Mouse (Mus musculus): ENCODE measurements around the gene Palm2.
A peak's percentile ranks its signal among the peaks of the same experiment; 100 is the strongest.

The Palm2 gene

GRCm38 (mm10) chr4:57569711-57570110 lies 135.7 kb downstream of the Palm2 start:
- peak in 1 of 2 experiments; percentile 6 for DNase-seq

DNA sequence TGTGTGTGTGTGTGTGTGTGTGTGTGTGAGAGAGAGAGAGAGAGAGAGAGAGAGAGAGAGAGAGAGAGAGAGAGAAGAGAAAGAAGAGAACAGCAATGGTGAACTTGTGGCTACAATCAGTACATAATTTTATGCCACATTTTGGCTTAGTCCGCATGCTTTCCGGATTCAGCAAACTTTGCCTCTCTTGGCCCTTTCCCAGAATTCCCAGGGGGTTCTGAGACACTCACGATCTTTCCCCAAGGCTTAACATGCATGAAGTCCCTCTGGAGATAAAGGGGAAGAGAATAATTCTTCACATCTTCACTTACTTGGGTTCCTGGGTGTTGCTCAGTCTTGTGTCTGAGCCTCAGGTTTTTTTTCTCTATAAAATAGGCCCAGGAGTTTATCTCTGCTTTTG lies 136.2 kb downstream of the Palm2 start:
- no peak for DNase-seq

GRCm38 (mm10) chr4:57574181-57574580 lies 140.1 kb downstream of the Palm2 start:
- DNase-seq: no peak

DNA sequence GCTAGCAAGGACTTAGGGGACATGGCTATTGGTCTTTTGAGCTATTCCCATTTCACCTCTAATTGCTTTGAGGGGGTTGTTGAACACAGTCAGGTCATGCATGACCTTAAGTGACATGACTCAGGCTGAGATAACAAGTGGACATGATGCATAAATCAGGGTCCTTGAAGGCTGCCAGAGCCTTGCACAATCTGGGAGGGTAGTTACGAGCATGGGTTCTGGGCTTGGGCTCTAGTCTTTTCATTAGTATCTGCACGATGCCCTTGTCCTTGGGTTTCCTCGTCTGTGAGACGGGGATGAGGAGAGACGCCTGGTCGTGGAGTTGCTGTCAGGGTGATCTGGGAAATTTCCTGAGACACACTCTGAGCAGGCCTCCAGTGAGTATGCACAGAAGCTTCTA lies 140.6 kb downstream of the Palm2 start:
- no peak for DNase-seq

DNA sequence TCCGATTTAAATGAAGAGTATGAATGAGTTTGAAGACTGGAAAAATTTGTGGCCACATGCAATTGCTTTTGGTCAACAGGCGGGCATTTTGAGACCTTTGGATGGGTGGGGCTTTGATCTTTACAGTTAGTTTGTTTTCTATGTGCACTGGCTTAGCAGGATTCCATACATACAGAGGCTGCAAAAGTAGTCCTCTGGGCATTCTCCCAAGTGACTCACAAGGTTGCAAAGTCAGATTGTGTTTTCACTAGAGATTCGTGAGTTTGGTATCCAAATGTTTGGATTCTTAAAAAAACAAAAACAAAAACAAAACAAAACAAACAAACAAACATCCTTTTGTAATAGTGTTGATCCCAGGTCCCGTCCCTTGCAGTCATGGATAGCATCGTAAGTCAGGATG lies 141.6 kb downstream of the Palm2 start:
- no peak for DNase-seq

- no peak for DNase-seq
Measured at GRCm38 (mm10) chr4:57576095-57576494, 142.0 kb downstream of the Palm2 start.

GRCm38 (mm10) chr4:57579683-57580082 lies 145.6 kb downstream of the Palm2 start:
- no peak for DNase-seq

DNA sequence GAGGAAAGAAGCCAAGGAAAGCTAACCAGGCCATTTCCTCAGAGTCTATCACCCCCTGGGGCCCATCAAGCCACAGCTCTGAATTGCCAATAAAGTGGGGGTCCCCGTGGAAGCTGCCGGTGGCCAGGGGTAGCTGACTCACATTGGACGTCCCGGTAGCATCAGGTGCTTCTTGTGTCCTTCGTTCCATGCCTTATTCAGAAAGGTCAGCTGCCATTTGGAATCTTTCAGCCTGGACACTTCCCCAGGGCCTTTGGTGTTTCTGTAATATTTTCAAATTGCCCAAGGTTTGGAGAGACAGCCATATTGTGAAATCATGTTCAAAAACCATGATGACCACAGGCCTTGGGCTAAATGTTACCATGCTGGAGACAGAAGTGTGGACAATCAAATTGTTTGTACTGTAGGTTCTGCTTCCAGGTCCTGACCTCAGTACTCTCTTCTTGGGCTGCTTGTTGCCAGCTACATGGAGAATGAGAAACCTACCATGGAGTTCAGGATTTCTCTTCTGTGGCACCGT lies 151.3 kb downstream of the Palm2 start:
- DNase-seq: no peak

- no peak for DNase-seq
Measured at GRCm38 (mm10) chr4:57586933-57587658, 153.0 kb downstream of the Palm2 start.

DNA sequence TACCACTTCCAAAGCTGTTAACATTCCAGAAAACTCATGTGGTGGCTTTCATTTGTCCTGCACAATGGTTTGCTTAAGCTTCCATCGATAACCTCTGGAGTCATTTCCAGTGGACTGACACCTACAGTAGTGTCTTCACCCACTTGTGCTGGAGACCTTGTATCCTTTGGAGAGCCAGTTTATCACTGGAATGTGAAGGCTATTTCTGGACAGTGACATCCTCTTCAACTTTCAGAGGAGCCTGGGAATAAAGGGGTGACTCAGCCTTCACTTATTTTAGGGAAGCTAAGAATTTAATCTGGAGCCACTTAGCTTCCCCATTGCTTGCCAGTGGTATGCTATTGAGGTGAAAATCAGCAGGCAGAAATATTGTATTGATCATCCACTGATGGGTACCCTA lies 154.3 kb downstream of the Palm2 start:
- no peak for DNase-seq

- DNase-seq: no peak
Measured at GRCm38 (mm10) chr4:57592751-57593150, 158.7 kb downstream of the Palm2 start.

DNA sequence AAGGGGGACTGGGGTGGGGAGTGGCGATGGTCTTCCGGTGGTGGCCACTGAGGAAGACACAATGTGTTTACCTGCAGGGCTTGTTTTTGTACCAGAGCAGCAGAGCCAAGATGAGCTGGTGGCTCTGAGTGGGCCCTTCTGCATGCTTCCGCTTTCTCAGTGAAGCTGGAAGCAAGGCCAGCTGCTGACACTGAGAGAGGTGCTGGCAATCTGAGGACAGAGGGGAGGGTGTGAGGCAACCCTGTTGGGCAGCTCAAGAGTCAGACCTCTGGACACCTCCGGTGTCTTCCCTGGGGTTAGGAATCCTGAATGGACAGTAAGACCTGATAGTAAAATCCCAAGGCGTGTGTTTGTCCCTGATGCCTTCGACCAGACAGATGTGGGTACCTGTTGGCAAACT lies 165.9 kb downstream of the Palm2 start:
- peak in 1 of 2 experiments; percentile 28 for DNase-seq

DNA sequence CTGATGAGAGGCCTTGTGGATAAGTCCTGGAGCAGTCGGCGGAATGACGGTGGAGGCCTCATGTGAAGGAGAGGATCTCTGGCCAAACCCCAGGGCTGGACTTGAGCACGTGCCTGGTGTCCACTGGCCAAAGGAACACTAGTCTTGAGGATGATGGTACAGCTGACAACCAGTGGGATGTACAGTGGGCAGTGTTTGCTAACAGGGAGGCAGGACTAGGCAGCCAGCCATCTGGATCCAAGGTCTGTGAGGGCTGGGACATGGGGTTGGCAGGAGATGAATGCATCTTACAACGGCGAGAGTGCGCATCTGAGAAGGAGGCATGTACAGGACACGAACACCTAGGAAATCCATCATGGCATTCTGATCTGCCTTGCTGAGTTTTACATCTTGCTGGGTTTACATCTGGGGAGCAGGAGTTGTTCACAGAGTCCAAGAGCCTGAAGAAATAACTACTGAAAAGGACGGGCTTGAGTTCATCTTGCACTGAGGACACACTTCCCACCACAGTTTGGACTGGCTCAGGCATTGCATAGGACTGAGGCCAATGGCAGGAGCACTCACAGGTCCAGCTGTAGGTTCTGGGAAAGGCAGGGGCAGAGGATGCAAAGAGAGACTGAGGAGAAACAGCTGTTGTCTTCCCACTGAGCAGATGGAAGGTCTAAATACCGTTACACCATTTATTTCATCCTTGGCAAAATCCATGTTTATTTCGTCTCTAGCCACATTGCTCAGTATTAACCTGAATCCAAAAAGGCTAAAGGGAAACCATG lies 166.8 kb downstream of the Palm2 start:
- peak; percentile 70 to 79 for DNase-seq

DNA sequence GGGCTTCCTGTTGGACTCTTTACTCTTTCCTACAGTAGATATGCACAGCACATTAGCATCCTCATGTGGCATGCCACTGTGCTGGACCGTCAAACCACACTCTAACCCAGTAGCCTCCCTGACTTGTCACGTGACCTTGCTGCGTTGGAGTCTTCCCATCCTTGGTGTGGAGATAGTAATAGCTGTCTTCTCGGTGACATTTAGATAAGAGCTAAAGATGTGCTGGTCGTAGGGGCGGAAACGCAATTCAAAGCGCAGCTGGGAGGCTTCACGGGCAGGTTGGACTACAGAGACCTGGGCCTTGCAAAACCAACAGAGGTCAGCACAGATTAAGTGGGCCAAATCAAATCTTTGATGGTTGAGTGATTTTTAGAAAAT lies 167.4 kb downstream of the Palm2 start:
- DNase-seq: peak in 1 of 2 experiments; percentile 9

DNA sequence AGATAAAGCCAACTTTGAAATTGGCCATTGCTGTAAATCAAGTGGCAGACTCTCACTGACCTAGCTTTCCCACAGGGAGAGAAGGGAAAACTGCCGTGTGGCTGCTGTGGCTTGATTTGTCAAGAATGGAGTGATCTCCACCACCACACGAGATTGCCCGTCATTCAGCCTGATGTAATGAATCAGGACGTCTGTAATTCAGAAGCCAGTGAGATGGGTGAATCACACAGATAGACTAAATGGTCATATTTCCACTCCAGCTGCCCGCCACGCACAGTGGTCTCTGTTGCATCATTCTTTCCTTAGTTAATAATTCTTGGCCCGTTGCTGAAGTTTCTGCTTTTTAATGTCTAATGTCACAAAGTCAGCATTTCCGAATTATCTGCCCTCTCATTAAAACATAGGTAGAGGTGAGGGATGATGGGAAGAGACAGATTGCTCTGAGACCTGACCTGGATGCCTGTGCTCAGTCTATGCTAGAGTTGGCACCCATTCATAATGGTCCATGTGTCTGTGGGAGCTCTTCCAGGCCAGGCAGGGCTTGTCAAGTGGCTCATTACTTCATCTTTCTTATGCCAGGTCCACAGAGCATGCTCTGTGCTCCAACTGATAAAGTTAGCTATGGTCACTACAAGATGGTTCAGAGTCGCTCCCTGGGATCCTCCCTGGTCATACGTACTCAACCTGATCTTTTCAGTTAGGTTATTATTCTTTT lies 168.0 kb downstream of the Palm2 start:
- DNase-seq: peak; percentile 75 to 78

- DNase-seq: no peak
Measured at GRCm38 (mm10) chr4:57606258-57606657, 172.2 kb downstream of the Palm2 start.

DNA sequence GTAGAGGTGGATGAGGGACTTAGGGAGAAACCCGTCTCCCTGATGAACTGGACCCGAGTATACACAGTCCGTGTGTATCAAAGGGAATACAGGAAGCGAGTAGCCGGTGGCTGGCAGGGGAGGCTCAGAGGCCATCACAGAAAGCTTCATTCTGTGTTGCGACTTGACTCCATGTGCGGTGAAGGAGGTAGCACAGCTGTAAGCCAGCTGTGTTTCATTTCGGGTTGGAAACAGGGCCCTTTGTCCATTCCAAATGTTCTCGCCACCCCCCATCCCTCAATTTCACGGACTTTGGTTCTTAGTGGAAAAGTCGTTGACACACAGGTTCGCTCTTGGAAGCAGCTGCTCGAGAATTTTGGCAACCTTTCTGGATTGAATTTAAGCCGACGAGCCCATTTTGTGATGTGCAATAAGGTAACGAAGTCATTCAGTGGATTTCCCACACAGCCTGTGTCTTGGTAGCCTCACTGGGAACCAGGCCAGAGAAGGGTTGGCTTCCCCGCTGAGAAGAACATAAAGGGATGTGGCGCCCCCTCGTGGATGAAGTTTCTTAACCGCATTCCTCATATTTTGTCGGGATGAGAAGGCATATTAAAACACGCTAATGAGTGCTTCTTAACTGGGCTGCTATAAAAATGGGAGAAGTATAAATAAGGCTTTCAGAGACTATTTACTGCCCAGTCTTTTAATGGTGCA lies 173.3 kb downstream of the Palm2 start:
- peak; percentile 96 to 98 for DNase-seq

DNA sequence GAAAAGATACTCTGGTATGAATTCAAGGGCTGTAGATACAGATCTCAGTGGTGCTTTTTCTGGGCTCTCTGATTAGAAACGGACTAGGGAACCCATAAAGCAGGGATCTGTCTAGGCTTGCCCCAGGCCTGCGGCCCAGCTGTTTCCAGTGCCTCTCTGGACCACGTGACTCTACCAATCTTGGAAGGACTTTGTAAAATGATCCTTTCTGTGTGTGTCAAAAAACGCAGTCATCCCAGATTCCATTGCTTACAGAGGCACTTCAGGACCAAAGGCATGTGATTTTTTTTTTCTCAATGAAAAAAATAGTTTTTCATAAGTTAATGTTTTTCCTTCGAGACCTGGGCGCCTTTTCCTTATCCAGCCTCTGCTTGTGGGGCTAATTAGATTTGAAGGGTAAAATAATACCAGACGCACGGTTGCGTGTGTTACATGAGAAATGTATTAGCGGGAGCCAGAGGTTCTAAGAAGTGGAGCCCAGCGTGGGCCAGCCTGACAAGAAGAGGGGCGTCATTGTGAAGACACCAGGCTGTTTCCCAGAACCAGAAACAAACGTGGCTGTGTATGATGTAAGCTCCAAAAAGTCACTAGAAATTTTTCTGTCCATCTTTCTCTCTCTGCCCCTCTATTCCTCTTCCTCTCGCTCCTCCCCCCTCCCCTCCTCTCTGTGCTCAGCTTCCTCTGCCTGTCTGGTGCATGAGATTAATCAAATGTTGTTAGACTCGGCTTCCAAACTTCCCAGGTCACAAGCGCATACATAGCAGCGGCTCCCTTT lies 177.4 kb downstream of the Palm2 start:
- no peak for DNase-seq

GRCm38 (mm10) chr4:57612716-57613115 lies 178.7 kb downstream of the Palm2 start:
- DNase-seq: no peak

GRCm38 (mm10) chr4:57614686-57615085 lies 180.6 kb downstream of the Palm2 start:
- DNase-seq: no peak

- no peak for DNase-seq
Measured at GRCm38 (mm10) chr4:57618743-57619142, 184.7 kb downstream of the Palm2 start.

GRCm38 (mm10) chr4:57622816-57623215 lies 188.8 kb downstream of the Palm2 start:
- DNase-seq: no peak
